Mouse (Mus musculus) heart, embryonic 15.5 days (tissue): ENCODE results near the gene Ptgr1. TPM values are rescaled to one million over a fixed set of nuclear protein-coding genes. Genes with fewer than 3 reads are reported as not detected.

Experiments used
- ATAC-seq: fragments of 200-750 bp; cut with Nextera tagmentation; replicated peaks from 2 replicates; pipeline ENCODE4 v1.8.0; 2017; ENCODE audit warnings: low read depth, moderate TSS enrichment; ENCODE audit not compliant: insufficient number of reproducible peaks, insufficient read depth, low FRiP score
- H3K27ac ChIP-seq: fragments of 300-500 bp; sonication (generic); 2 replicates; pipeline ENCODE4 v1.5.1; 2015; ENCODE audit warnings: mild to moderate bottlenecking, inconsistent platforms
- H3K27me3 ChIP-seq: fragments of 300-500 bp; sonication (generic); 2 replicates; pipeline ENCODE4 v1.6.1; 2015; ENCODE audit warnings: inconsistent platforms
- H3K36me3 ChIP-seq: fragments of 300-500 bp; sonication (generic); 2 replicates; pipeline ENCODE4 v1.6.1; 2015; ENCODE audit warnings: mild to moderate bottlenecking, inconsistent platforms
- H3K4me1 ChIP-seq: fragments of 300-500 bp; sonication (generic); replicated peaks from 2 replicates; pipeline ENCODE4 v1.6.1; 2015; ENCODE audit warnings: inconsistent platforms
- H3K4me2 ChIP-seq: fragments of 300-500 bp; sonication (generic); 2 replicates; pipeline ENCODE4 v1.6.1; 2015; ENCODE audit warnings: inconsistent platforms, mild to moderate bottlenecking, moderate library complexity
- H3K4me3 ChIP-seq: fragments of 300-500 bp; sonication (generic); 2 replicates; pipeline ENCODE4 v1.5.1; 2015; ENCODE audit warnings: mild to moderate bottlenecking, inconsistent platforms
- H3K9ac ChIP-seq: fragments of 300-500 bp; sonication (generic); 2 replicates; pipeline ENCODE4 v1.6.1; 2015; ENCODE audit warnings: mild to moderate bottlenecking, inconsistent platforms
- H3K9me3 ChIP-seq: fragments of 300-500 bp; sonication (generic); replicated peaks from 2 replicates; pipeline ENCODE4 v1.6.1; 2016; ENCODE audit warnings: inconsistent platforms
- WGBS: fragments of 180-500 bp; shearing (Covaris S2); methylation state at CpG from one replicate; pipeline ENCODE4 v1.1.7; 2015; ENCODE audit warnings: mixed read lengths; 5-methylcytosine and 5-hydroxymethylcytosine counted together
- polyA plus RNA-seq: library from polyadenylated mRNA; unstranded; fragments of >200 nt; fragmentation: Nextera tagmentation; extraction: Ambion mirVana; gene quantifications from 2 replicates; pipeline ENCODE4 v1.2.1, GENCODE M21; 2015

The Ptgr1 gene
- polyA plus RNA-seq, 1 experiment from 2014 or later, result 11.3 TPM

- Histone ChIP-seq H3K27ac (no peak overlapping the region), H3K9me3 (no peaks in the 10 kb centered on the region), H3K9ac (no peak overlapping the region), H3K36me3 (no peaks in the 10 kb centered on the region), H3K4me2 (peak overlapping the region; percentile 84), H3K4me1 (peaks cover 9% of the 10 kb centered on the region; the same call in 1 of the 2 replicates), H3K27me3 (peaks cover 19% of the 10 kb centered on the region), H3K4me3 (peak overlapping the region; percentile 66)
- 18% methylated on average over 6 of the region's 6 CpGs for WGBS
- no peak for ATAC-seq
These were observed 42.7 kb downstream of the Ptgr1 start for GRCm38 (mm10) chr4:58944206-58944553.

GRCm38 (mm10) chr4:58943420-58944205 is 43.3 kb downstream of the Ptgr1 start, which contains the start of gene Zkscan16:
Gene Zkscan16 (plus strand): TSS chr4:58943628.
- ATAC-seq, result no peak
- Histone ChIP-seq H3K36me3 (no peaks in the 10 kb centered on the region), H3K9me3 (no peaks in the 10 kb centered on the region), H3K4me2 (peak within 1 kb of the TSS; percentile 84), H3K4me3 (peak within 1 kb of the TSS; percentile 66), H3K27me3 (peaks cover 19% of the 10 kb centered on the region), H3K27ac (no peak within 1 kb of the TSS), H3K4me1 (peaks cover 9% of the 10 kb centered on the region; the same call in 1 of the 2 replicates), H3K9ac (peak within 1 kb of the TSS; percentile 53)
- WGBS, result 2% methylated on average over 50 of the region's 50 CpGs

- H3K27me3 ChIP-seq, result peaks cover 19% of the 10 kb centered on the region
- H3K36me3 ChIP-seq, result no peaks in the 10 kb centered on the region
- H3K4me1 ChIP-seq, result peaks cover 9% of the 10 kb centered on the region; the same call in 1 of the 2 replicates
- H3K4me3 ChIP-seq, result peak overlapping the region; percentile 66
- ATAC-seq, result no peak
- peak overlapping the region; percentile 84 for H3K4me2 ChIP-seq
- no peak overlapping the region for H3K27ac ChIP-seq
- H3K9ac ChIP-seq, result peak overlapping the region; percentile 53; the same call in 1 of the 2 replicates
- no peaks in the 10 kb centered on the region for H3K9me3 ChIP-seq
- 79% methylated on average over 4 of the region's 4 CpGs for WGBS
These were observed 44.0 kb downstream of the Ptgr1 start for GRCm38 (mm10) chr4:58942942-58943341.

GRCm38 (mm10) chr4:58941638-58942037 is 45.3 kb downstream of the Ptgr1 start:
- no peak overlapping the region for H3K27ac ChIP-seq
- peaks cover 19% of the 10 kb centered on the region for H3K27me3 ChIP-seq
- no peak for ATAC-seq
- H3K4me3 ChIP-seq, result no peak overlapping the region
- H3K4me1 ChIP-seq, result peaks cover 9% of the 10 kb centered on the region; the same call in 1 of the 2 replicates
- no peaks in the 10 kb centered on the region for H3K9me3 ChIP-seq
- no peaks in the 10 kb centered on the region for H3K36me3 ChIP-seq
- H3K9ac ChIP-seq, result no peak overlapping the region
- H3K4me2 ChIP-seq, result no peak overlapping the region

- WGBS, result 61% methylated on average over 3 of the region's 3 CpGs
- Histone ChIP-seq H3K36me3 (no peaks in the 10 kb centered on the region), H3K9me3 (no peaks in the 10 kb centered on the region), H3K9ac (no peak overlapping the region), H3K4me1 (peaks cover 4% of the 10 kb centered on the region; the same call in 1 of the 2 replicates), H3K4me2 (no peak overlapping the region), H3K4me3 (no peak overlapping the region), H3K27me3 (no peaks in the 10 kb centered on the region), H3K27ac (no peak overlapping the region)
- ATAC-seq, result no peak
These were observed 51.1 kb downstream of the Ptgr1 start for GRCm38 (mm10) chr4:58935846-58936245.

- WGBS, result 28% methylated on average over 15 of the region's 15 CpGs
- ATAC-seq, result no peak; the same call in 1 of the 2 replicates
- Histone ChIP-seq H3K9me3 (no peaks in the 10 kb centered on the region), H3K27me3 (no peaks in the 10 kb centered on the region), H3K27ac (no peak overlapping the region), H3K4me3 (no peak overlapping the region), H3K4me1 (peaks cover 4% of the 10 kb centered on the region; the same call in 1 of the 2 replicates), H3K9ac (no peak overlapping the region), H3K4me2 (peak overlapping the region; percentile 14; the same call in 1 of the 2 replicates), H3K36me3 (no peaks in the 10 kb centered on the region)
These were observed 52.0 kb downstream of the Ptgr1 start for GRCm38 (mm10) chr4:58934746-58935476.

GRCm38 (mm10) chr4:58934308-58934707 is 52.6 kb downstream of the Ptgr1 start:
- H3K36me3 ChIP-seq, result no peaks in the 10 kb centered on the region
- no peak overlapping the region for H3K4me3 ChIP-seq
- H3K27me3 ChIP-seq, result no peaks in the 10 kb centered on the region
- peaks cover 4% of the 10 kb centered on the region; the same call in 1 of the 2 replicates for H3K4me1 ChIP-seq
- no peaks in the 10 kb centered on the region for H3K9me3 ChIP-seq
- ATAC-seq, result no peak
- H3K4me2 ChIP-seq, result no peak overlapping the region
- WGBS, result 75% methylated on average over 4 of the region's 4 CpGs
- no peak overlapping the region for H3K27ac ChIP-seq
- no peak overlapping the region for H3K9ac ChIP-seq

GRCm38 (mm10) chr4:58932541-58932940 is 54.4 kb downstream of the Ptgr1 start:
- 76% methylated on average over 6 of the region's 6 CpGs for WGBS
- H3K9me3 ChIP-seq, result no peaks in the 10 kb centered on the region
- H3K4me2 ChIP-seq, result no peak overlapping the region
- no peak overlapping the region for H3K27ac ChIP-seq
- no peaks in the 10 kb centered on the region for H3K36me3 ChIP-seq
- no peaks in the 10 kb centered on the region for H3K27me3 ChIP-seq
- peaks cover 4% of the 10 kb centered on the region; the same call in 1 of the 2 replicates for H3K4me1 ChIP-seq
- no peak overlapping the region for H3K9ac ChIP-seq
- ATAC-seq, result no peak
- H3K4me3 ChIP-seq, result no peak overlapping the region

- H3K36me3 ChIP-seq, result no peaks in the 10 kb centered on the region
- 67% methylated on average over 3 of the region's 3 CpGs for WGBS
- no peaks in the 10 kb centered on the region for H3K9me3 ChIP-seq
- no peak overlapping the region for H3K9ac ChIP-seq
- H3K4me1 ChIP-seq, result no peaks in the 10 kb centered on the region
- no peak overlapping the region for H3K4me3 ChIP-seq
- ATAC-seq, result no peak
- H3K27ac ChIP-seq, result no peak overlapping the region
- no peaks in the 10 kb centered on the region for H3K27me3 ChIP-seq
- H3K4me2 ChIP-seq, result no peak overlapping the region
These were observed 59.3 kb downstream of the Ptgr1 start for GRCm38 (mm10) chr4:58927661-58928060.

GRCm38 (mm10) chr4:58926120-58926519 is 60.8 kb downstream of the Ptgr1 start:
- Histone ChIP-seq H3K27ac (no peak overlapping the region), H3K4me1 (no peaks in the 10 kb centered on the region), H3K27me3 (no peaks in the 10 kb centered on the region), H3K4me2 (no peak overlapping the region), H3K9me3 (no peaks in the 10 kb centered on the region), H3K4me3 (no peak overlapping the region), H3K9ac (no peak overlapping the region), H3K36me3 (no peaks in the 10 kb centered on the region)
- no peak for ATAC-seq
- 34% methylated on average over 2 of the region's 2 CpGs for WGBS

GRCm38 (mm10) chr4:58925664-58926063 is 61.3 kb downstream of the Ptgr1 start:
- H3K27me3 ChIP-seq, result no peaks in the 10 kb centered on the region
- no peak for ATAC-seq
- no peaks in the 10 kb centered on the region for H3K9me3 ChIP-seq
- H3K9ac ChIP-seq, result no peak overlapping the region
- H3K4me1 ChIP-seq, result no peaks in the 10 kb centered on the region
- no peak overlapping the region for H3K4me3 ChIP-seq
- WGBS, result 35% methylated on average over 5 of the region's 5 CpGs
- no peak overlapping the region for H3K4me2 ChIP-seq
- H3K27ac ChIP-seq, result no peak overlapping the region
- no peaks in the 10 kb centered on the region for H3K36me3 ChIP-seq
